Mouse (Mus musculus) left cerebral cortex, adult 8-10 months (tissue): ENCODE data around the gene Klf16. TPM values are rescaled to one million over a fixed set of nuclear protein-coding genes. Genes with fewer than 3 reads are reported as not detected.

ENCODE experiments used
- DNase-seq, 2 experiments: peaks; one replicate each; pipeline ENCODE4 v3.0.0; 2022; ENCODE audit warnings: low spot score in 2 of 2
- total RNA-seq, 4 experiments: library from RNA; stranded (reverse); gene quantifications; 2 replicates each; pipeline ENCODE4 v1.2.4; 2022

Gene Klf16
- total RNA-seq, 4 experiments from 2014 or later = 53.0 to 65.9 (median 61.2) TPM

DNA sequence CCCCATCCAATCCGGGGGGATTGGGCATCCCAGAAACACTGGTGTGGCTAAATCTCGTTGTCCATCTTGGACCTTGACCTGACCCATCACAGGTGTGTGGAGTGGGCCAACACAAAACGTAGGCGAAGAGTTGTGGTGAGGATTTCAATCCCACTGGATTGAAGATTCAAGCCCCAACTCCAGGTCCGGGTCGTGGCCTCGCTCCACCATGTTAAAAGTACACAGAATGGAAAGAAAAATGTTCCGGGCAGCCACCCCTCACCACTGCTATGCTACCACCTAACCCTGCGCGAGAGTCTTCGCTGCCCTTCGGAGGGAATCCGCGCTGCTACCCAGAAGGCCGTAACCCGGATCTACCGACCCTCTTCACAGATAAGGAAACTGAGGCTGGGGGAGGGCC is 1.2 kb downstream of the Klf16 start:
- no peak for DNase-seq

DNA sequence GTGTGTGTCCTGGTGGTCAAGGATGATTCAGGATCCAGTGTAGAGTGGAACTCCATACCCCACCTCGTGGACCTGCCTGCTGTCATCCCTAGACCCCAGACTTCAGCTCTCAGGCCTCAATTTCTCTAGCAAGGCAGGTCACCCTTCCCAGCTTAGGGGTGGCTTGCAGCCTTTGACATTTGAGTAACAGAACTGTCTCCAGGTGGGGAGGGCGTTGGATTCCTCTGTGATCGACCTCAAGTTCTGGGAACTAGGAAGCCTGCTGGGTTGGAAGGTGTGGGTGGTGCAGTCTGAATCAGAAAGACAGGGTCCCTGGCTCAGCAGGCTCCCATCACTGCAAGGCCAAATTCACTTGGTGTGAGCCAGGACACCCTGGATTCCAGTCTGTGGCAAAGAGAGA is 2.2 kb downstream of the Klf16 start:
- no peak for DNase-seq

DNA sequence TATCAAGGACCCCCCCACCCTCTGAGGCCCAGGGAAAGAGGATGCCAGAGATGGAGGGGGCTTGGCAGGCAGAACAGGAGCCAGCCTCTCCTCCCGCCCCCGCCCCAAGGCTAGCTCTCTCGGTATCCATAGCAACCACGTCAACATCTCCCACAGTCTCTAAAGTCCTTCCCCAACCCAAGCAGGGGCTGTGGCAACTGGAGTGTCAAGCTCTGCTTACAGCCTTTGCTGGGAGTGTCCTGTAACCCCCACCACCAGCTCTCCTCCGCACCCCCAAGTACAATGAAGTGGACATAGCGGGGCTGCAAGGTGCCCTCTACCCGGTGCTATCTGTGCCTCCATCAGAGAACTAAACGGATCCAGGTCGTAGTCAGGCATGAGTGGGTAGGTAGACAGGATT is 3.2 kb downstream of the Klf16 start:
- DNase-seq = no peak

DNA sequence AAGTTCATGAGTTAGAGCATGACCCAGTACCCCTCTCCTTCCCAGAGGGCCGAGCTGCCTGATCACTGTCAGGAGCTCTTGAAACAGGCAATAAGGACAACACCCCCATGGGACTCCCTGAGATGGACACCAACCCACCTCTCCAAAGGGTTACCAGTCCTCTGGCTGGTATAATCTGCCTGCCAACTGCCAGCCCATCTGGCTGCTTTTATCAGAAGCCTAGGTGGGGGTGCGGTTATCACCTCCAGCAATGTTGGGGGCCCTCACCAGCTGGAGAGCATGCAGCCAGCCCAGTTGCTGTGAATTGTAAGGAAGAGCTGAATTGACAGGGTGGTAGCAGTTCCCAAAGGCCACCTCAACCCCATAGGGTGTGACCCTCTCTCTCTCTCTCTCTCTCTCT is 4.6 kb downstream of the Klf16 start:
- DNase-seq = no peak

DNA sequence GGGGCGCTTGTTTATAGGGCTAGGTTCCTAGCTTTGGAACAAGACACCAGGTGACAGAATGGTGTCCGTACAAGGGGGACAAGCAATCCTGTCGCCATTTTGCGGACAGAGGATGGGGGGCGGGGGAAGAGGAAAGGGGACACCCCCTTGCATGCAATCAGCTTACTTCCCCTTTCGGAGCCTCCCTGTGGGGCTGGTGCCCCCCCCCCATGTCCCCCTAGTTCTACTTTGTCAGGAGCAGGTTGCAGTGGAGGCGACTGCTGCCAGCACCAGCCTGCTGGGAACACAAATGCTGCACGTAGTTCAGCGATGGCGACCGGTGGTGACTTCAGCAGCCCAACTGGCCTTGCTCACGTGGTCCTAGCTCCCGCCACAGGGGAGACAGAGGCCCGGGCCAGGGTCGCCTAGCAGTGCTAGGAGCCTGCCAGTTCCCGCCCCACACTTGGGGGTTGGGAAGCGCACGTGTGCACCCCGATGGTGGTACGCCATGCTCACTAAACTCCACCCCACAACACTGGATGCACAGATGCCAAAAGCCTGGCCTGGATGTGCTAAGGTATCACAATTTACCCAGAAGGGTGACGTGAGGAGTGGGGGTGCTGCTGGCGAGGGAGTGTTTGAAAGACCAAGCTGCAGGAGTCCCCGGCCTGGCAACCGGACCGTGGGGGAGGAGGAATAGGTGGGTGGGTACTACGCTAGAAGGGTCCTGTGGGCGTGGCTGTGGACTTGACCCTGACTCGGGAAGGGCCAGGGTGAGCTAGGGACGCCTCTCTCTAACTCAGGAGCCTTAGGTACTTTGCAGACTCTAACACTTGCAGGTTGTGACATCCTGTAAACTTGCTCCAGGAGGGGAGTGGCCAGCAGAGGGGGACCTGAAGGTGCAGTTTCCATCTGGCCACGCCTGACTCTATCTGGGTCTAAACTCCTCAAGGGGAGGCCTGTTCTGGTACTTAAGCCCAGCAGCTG is 6.0 kb downstream of the Klf16 start:
- peak in 1 of 2 experiments; percentile 58 for DNase-seq

DNA sequence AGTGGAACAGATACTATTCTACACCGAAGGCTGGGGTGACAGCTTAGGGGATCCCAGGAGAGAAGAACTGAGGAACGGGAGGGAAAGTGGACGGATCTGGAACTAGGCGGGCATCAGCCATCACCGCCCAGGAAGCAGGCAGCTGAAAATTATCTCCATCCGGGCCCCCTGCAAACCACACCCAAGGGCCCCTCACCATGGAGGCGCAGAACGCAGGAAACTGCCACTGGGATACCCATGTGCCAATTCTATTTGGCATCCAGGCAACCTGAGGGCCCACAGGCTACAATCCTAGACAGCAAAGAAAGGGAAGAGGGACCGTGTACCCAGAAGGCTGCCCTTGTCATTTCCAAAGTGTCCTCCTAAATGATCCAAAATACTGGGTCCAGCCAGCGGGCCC is 6.7 kb downstream of the Klf16 start:
- DNase-seq = no peak

DNA sequence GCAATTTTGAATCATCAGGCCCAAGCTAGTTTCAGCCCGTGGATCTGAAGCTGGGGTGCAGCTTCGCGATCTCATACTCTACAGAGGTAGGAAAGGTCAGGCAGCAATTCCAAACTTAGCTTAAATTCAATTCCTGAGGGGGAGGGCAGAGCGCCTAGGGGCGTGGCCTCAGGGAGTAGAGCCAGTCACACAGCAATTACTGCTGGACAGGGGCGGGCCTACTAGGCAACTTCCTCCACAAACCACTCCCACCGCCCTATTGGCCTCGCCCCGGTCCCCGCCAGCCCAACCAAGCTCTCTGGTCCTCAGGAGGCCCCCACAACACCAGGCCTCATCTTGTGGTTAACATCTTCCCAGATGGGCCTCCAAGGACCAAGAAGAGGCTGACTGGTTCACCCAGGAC is 7.5 kb downstream of the Klf16 start:
- DNase-seq = no peak

DNA sequence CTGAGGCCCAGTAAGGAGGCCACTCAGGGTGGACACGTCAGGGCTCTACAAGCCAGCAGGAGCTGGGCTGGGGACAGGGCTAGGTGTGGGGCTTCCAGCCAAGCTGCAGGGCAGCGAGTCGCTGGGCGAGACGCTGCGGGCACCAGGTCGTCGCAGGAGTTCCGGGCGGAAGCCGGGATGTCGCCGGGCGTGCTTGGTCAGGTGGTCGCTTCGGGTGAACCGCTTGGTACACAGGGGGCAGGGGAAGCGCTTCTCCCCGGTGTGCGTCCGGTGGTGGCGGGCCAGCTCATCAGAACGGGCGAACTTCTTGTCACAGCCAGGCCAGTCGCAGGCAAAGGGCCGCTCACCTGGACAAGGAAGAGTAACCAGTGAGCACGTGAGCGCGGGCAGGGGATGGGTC is 8.2 kb downstream of the Klf16 start:
- DNase-seq = no peak

DNA sequence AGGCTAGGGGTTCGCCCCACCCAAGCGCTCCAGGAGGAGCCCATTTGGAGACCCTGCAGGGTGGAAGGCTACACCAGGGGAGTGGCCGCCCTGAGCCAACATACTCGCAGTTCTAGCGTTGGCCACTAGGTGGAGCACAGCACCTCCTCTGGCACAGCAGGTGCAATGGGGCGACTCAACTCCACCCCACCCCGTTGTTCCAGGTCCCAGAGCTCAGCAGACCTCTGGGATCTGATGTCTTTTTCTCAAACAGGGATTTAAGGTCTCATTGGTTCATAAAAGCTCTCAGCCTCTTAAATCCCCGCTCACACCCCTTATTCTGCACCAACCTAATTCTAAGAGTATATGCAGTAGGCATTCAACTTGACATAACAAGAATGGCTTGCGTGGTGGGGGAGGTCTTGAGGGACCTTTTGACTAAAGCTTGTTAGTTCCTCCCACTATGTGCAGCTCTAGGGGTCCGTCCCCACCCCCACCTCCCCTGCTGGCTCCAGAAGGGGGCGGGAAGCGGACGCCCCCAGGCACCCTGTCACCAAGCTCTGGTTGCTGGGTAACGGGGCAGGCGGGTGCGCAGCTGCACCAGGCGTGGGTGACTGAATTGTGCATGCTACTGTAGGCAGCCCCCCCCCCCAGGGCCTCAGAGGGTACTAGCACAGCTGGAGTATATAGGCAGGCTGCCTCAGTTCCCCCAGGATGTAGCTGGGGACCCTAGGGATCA is 10.6 kb downstream of the Klf16 start:
- peak; percentile 85 to 91 for DNase-seq

DNA sequence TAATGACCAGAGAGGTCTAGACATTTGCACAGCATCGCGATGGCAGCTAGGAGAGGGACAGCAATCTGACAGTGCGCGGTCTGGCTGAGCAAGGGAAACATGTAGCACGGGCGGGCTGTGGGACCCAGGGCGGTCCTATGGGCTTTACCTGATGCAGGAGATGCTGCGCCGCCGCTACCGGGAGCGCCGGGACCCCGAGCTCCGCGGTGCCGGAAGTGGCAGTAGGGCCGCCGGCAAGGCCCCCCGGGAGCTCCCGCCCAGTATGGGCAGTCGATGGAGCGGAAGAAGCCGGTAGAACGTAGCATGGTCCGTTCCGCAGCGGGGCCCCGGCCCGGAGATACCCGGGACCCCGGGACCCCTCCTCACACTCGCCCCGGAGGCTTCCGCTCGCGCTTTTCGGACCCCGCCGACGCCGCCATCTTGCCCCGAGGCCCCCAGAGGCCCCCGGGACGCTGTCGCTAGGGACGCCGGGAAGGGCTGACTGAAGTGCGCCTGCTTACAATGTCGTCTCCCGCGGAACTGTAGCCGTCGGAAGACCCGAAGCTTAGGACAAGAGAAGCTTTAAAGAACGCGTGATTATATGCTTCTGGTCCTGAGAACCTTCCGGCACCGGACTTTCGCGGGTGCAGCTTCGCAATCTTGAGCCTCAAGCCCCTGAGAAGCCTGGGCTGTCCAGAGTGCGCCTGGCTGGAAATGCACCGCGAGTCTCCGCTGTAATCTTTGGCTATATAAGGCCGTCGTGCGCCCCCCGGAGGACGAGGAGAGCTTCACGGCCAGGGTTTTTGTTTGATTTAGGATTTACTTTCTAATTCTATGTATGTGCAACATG is 15.8 kb downstream of the Klf16 start, which contains the start of gene Rexo1:
Rexo1 (minus strand) TSS at position 445 of the 829 bp plus-strand sequence.
- peak; percentile 89 to 92 for DNase-seq

DNA sequence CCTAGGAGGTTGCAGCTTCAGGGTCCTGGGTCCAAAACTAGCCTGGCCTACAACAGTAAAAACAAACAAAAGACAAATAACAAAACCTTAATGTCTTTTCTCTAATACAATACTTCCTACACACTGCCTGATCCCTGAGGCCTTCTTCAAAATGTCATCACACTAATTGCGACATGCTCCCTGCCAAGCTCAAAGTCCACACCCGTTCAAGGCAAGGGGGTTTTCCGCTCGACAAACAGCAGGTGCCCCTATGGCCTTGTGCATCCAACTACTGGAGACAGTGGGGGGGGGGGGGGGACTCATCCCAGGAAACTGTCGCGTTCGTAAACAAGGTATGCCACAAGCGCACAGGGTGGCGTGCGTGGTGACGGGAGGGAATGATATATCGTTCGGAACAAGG is 16.5 kb downstream of the Klf16 start:
- DNase-seq = no peak

DNA sequence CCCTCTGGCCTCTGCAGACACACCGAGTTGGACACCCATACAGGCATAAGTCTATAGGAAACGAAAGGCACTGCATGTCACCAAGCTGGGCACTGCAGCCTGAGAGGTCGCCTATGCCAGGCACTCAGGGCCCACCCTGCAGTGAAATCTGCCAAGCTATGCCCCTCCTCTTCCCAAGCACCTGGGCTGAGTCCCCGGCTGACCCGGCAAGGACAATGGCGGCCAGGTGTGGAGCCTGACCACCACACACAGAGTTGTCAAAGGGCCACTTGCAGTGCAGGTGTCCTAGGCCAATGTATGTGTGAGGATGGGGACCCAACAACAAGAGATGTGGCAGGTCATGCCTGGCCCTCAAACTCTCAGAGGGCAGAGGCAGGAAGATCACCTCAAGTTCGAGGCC is 17.7 kb downstream of the Klf16 start:
- no peak for DNase-seq

DNA sequence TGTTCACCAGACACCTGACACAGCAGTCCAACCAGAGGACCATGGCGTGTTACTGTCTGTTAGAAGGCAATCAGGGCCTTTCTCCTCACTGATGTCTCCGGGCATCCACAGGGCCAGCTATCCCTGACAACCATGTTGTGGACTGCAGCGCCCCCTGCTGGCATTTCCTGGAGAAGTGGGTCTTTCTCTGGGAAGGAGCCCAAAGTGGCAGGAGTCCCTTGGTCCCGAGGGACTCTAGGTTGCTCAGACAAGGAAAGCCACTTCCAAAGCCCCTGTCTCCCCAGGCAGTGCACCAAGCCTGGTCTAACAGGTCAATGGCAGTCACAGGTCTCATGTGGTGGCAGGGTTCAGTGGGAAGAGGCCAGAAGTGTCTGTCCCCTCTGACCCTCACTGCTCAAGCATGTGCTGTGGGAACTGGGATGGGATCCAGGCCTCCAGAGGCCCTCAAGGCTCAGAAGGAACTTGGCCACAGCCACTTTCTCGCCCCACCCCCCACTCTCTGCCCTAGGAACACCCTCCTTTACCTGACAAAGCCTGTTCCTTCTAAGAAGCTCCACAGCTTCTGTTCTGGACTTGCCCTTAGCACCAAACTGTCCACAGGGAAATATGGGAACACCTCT is 19.7 kb downstream of the Klf16 start:
- DNase-seq = peak in 1 of 2 experiments; percentile 79

DNA sequence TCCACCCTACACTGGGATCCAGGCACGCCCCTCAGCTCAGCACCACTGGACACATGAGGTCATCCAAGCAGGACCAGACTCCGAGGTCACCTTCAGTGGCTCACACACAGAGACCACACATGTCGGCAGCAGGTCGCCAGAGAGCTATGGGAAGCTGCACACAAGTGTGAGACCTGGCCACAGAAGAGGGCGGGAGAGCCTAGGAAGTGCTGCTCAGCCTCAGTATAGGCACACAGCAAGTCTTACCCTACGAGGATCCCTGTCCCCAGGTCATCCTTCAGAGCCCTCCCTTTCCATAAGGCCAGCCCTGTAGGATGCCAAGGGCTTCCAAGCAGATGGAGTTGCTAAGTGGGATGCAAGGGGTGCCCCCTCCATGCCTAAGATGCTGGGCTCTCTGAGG is 23.1 kb downstream of the Klf16 start:
- DNase-seq = no peak

DNA sequence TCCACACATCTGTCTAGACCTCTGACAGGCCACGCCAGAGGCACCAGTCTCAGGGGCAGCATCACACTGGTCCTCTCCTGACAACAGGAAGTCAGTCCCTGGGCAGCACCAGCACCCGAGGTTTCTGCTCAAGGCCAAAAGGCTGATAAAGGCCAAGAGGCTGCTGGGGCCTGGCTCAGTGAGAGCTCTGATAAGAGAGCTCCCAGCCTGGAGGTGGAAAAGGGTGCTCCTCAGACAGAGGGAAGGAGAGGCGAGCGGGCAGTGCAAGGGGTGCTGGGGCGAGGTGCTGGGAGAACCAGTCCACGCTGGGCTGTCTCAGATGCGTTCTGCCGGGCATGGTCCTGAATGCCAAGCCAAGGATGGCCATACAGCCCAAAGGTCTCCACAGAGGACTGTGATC is 23.5 kb downstream of the Klf16 start:
- no peak for DNase-seq

DNA sequence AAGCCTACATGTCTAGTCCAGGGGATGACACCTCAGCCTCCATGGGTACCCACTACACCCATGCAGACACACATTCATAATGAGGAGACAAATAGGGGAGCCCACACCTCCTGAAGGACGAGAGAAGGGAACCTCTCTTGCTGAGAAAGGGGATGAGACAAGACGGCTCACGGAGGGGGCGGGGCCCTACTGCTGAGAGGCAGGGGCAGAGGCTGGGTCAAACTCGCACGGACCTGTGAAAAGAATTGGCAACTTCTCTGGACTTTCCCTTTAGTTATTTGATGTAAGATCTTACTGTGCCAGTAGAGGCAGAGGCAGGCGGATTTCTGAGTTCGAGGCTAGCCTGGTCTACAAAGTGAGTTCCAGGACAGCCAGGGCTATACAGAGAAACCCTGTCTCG is 24.8 kb downstream of the Klf16 start:
- no peak for DNase-seq

DNA sequence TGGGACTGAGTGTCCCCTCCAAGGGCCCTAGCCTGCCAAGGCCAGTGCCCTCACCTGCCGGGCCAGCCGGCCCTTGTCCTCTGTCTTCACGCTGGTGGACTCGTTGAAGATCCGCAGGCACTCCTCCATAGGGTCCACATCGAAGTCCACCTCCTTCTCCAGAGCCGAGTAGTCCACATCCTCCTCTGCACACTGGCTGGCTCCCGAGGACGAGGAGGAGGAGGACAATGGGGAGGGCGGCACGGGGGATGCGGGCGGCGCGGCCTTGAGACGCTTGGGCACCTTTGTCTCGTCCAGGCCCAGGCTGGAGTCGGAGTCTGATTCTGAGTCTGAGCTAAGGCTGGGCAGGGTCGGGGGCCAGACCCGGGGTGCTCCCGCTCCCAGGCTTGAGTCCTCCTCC is 27.8 kb downstream of the Klf16 start:
- no peak for DNase-seq

DNA sequence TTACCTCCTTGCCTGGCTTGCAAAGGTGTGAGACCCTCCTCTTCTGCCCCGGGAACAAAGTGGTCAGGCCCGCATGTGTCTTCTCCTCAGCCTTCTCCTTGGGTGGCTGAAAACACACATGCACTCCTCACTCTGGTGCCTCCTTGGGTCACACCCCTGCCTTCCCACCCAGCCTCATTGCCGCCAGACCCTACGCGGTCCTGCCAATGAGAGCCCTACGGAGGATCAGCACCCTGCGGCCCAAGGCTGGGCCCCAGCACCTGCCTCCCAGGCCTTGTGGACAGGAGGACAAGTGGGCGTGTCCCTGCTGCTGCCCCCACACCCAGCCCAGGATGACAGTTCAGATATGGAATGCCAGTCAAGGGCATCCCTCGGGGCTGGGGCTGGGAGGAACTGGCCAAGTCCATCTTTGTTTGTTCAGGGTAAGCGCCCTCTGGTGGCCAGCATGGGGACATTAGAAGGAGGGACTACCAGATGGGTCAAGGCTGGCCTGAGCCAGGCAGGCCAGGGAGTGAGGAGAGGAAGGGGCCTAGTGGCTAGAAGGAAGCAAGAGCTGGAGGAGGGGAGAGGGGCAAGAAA is 28.6 kb downstream of the Klf16 start:
- no peak for DNase-seq

DNA sequence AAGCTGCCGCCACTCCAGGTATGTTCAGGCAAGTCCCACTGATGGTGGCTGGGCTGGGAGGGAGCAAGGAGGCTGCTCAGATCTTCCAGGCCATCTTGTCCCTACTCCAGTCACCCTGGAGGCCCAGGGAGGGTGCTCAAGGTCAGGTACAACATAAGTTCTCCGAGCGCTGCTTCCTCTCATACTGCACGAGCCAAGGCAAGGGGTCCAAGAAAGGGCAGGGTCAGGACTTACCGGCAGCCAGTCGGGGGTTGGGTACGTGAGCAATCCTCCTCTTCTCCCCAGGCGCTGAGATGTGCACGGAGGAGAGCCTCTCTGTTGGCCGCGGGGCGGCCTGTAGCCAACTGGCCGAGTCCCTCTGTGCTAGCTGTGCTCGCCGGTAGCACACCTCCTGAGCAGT is 29.6 kb downstream of the Klf16 start:
- DNase-seq = no peak

DNA sequence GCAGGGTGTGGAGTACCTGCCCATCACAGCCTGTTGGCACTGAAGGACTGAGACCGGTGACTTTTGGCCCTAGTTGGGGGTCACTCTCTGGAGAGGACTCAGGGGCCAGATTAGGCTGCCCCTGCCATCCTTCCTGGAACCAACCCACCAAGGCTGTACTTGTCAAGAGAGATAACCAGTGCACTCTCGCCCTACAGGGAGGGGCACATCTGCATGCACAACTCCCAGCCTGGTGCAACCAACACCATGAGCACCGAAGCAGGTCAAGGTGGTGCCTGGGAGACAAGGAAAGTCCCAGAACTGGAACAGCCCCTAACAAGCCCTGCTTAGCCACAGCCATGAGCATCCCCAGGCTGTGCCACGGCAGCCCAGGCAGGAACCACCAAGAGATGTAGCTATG is 30.2 kb downstream of the Klf16 start:
- DNase-seq = no peak

DNA sequence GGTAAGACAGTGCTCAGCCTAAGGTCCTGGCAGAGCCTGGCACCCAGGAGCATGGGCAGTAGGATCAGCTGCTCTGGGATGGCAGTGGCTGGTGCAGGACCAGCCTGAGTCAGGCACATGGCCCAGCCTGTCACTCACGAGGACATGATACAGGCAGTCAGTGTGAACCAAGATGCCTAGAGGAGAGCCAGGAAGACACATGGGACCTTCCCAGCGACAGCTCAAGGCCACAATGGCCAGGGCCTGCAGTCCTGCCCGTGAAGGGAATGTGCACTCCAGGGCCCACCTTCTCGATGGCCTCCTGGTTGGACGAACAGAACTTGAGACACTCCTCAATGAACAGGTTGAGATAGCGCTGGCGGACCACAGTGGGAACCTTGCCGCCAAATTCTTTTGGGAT is 31.5 kb downstream of the Klf16 start:
- DNase-seq = no peak
